Mouse (Mus musculus) heart, adult 2 months (tissue): Measurements from ENCODE around the gene 4930402H24Rik.

Source experiments
- CTCF ChIP-seq: fragments of 200-600 bp; IDR thresholded peaks from 2 replicates; pipeline ENCODE4 v1.8.1; 2022; ENCODE audit warnings: antibody characterized with exemption, mild to moderate bottlenecking, moderate library complexity
- EP300 ChIP-seq: fragments of 200-500 bp; IDR thresholded peaks from 2 replicates; pipeline ENCODE4 v1.6.1; 2011; ENCODE audit warnings: low read depth, low read length, control low read depth; ENCODE audit not compliant: insufficient read depth
- POLR2A ChIP-seq: fragments of 200-500 bp; IDR thresholded peaks from 2 replicates; pipeline ENCODE4 v1.6.1; 2011; ENCODE audit warnings: mild to moderate bottlenecking, low read depth, low read length, control low read depth; ENCODE audit not compliant: insufficient read depth

- TF ChIP-seq CTCF: no peak
- no peak for TF ChIP-seq POLR2A
- TF ChIP-seq EP300: no peak
These were observed 201.9 kb downstream of the 4930402H24Rik start for GRCm38 (mm10) chr2:130704040-130705001.
